Comparison of ENCODE assay signal across 28 mouse cellular contexts in genomic region chr14:48583516-48583915, GRCm38 (mm10).
"Had no signal": no experiment of that assay in that cellular context is flagged by ENCODE, and none has a peak within 500 bp of the region (broad histone marks: within the 10 kb centered on the region; RNA-seq: fewer than 3 reads in every experiment).

No protein-coding gene starts in this region.

- DNase-seq: left cerebral cortex, postnatal 4 days; liver; liver, embryonic 13.5 days; liver, postnatal 0 days; lung, adult 18-20 months; lung, adult 2 months; lung, embryonic 14.5 days; lung, postnatal 10 days; lung, postnatal 14 days; lung, postnatal 36 days; lung, postnatal 4 days; midbrain, embryonic 14.5 days had no signal

- H3K4me1 ChIP-seq: limb, embryonic 10.5 days; limb, embryonic 12.5 days; limb, embryonic 13.5 days; limb, embryonic 15.5 days; lung, embryonic 15.5 days; megakaryocyte, embryonic 14.5 days; midbrain, embryonic 15.5 days had no signal

- H3K9ac ChIP-seq: limb, embryonic 12.5 days; limb, embryonic 13.5 days; limb, embryonic 15.5 days; liver, embryonic 12.5 days; liver, embryonic 13.5 days; liver, embryonic 14.5 days; liver, embryonic 15.5 days; liver, postnatal 0 days; lung, embryonic 14.5 days; lung, embryonic 15.5 days; midbrain, embryonic 12.5 days; midbrain, embryonic 13.5 days; midbrain, embryonic 15.5 days had no signal

- H3K36me3 ChIP-seq: limb, embryonic 10.5 days; limb, embryonic 12.5 days; limb, embryonic 13.5 days; limb, embryonic 15.5 days; liver, embryonic 12.5 days; liver, embryonic 13.5 days; liver, embryonic 15.5 days; lung, embryonic 15.5 days; midbrain, embryonic 10.5 days; midbrain, embryonic 12.5 days; midbrain, embryonic 13.5 days; midbrain, embryonic 15.5 days had no signal

- H3K27me3 ChIP-seq: limb, embryonic 12.5 days; limb, embryonic 13.5 days; limb, embryonic 15.5 days; liver, embryonic 12.5 days; liver, embryonic 13.5 days; liver, embryonic 15.5 days; megakaryocyte, embryonic 14.5 days; midbrain, embryonic 12.5 days; midbrain, embryonic 15.5 days had no signal

- H3K27ac ChIP-seq: left cerebral cortex, adult 2 months; limb, embryonic 10.5 days; limb, embryonic 12.5 days; limb, embryonic 13.5 days; limb, embryonic 15.5 days; liver, embryonic 12.5 days; liver, embryonic 13.5 days; liver, embryonic 14.5 days; liver, embryonic 15.5 days; lung, embryonic 15.5 days; macrophage; midbrain, embryonic 10.5 days; midbrain, embryonic 12.5 days; midbrain, embryonic 13.5 days; midbrain, embryonic 15.5 days had no signal

- H3K9me3 ChIP-seq: limb, embryonic 10.5 days; limb, embryonic 12.5 days; limb, embryonic 13.5 days; limb, embryonic 15.5 days; liver, embryonic 12.5 days; liver, embryonic 13.5 days; liver, embryonic 15.5 days; lung, embryonic 15.5 days; megakaryocyte, embryonic 14.5 days; midbrain, embryonic 10.5 days; midbrain, embryonic 12.5 days; midbrain, embryonic 13.5 days; midbrain, embryonic 15.5 days had no signal

- H3K4me3 ChIP-seq: left cerebral cortex, adult 2 months; limb, embryonic 10.5 days; limb, embryonic 12.5 days; limb, embryonic 13.5 days; limb, embryonic 15.5 days; liver, embryonic 12.5 days; liver, embryonic 13.5 days; liver, embryonic 15.5 days; lung, embryonic 15.5 days; megakaryocyte, embryonic 14.5 days; midbrain, embryonic 10.5 days; midbrain, embryonic 12.5 days; midbrain, embryonic 13.5 days; midbrain, embryonic 15.5 days; myocyte had no signal
